Mouse (Mus musculus) heart, embryonic 13.5 days (tissue): ENCODE measurements at regions not wholly inside any gene's neighbourhood (a gene's known extent, or its start where the extent isn't known, plus 50 kb on each side); places are given as distances from the start of the nearest gene placed in this dataset.

Source experiments
- ATAC-seq: fragments of 200-750 bp; cut with Nextera tagmentation; 2 replicates; pipeline ENCODE4 v1.8.0; 2017; ENCODE audit warnings: moderate TSS enrichment; ENCODE audit not compliant: insufficient number of reproducible peaks, low FRiP score, low TSS enrichment; ENCODE audit errors: extremely low read depth
- H3K27ac ChIP-seq: fragments of 300-500 bp; sonication (generic); replicated peaks from 2 replicates; pipeline ENCODE4 v1.5.1; 2015; ENCODE audit warnings: moderate library complexity, mild to moderate bottlenecking, inconsistent platforms
- H3K27me3 ChIP-seq: fragments of 300-500 bp; sonication (generic); replicated peaks from 2 replicates; pipeline ENCODE4 v1.6.1; 2015; ENCODE audit warnings: mild to moderate bottlenecking, inconsistent platforms
- H3K36me3 ChIP-seq: fragments of 300-500 bp; sonication (generic); 2 replicates; pipeline ENCODE4 v1.6.1; 2015; ENCODE audit warnings: mild to moderate bottlenecking, inconsistent platforms
- H3K4me1 ChIP-seq: fragments of 300-500 bp; sonication (generic); 2 replicates; pipeline ENCODE4 v1.6.1; 2015; ENCODE audit warnings: inconsistent platforms
- H3K4me2 ChIP-seq: fragments of 300-500 bp; sonication (generic); 2 replicates; pipeline ENCODE4 v1.6.1; 2015; ENCODE audit warnings: inconsistent platforms, mild to moderate bottlenecking, moderate library complexity
- H3K4me3 ChIP-seq: fragments of 300-500 bp; sonication (generic); 2 replicates; pipeline ENCODE4 v1.5.1; 2015; ENCODE audit warnings: moderate library complexity, mild to moderate bottlenecking, inconsistent platforms
- H3K9ac ChIP-seq: fragments of 300-500 bp; sonication (generic); 2 replicates; pipeline ENCODE4 v1.6.1; 2015; ENCODE audit warnings: inconsistent platforms, mild to moderate bottlenecking, moderate library complexity
- H3K9me3 ChIP-seq: fragments of 300-500 bp; sonication (generic); 2 replicates; pipeline ENCODE4 v1.6.1; 2016; ENCODE audit warnings: inconsistent platforms
- WGBS: fragments of 180-500 bp; shearing (Covaris S2); methylation state at CpG from one replicate; pipeline ENCODE4 v1.1.7; 2015; ENCODE audit warnings: mixed read lengths; 5-methylcytosine and 5-hydroxymethylcytosine counted together

DNA sequence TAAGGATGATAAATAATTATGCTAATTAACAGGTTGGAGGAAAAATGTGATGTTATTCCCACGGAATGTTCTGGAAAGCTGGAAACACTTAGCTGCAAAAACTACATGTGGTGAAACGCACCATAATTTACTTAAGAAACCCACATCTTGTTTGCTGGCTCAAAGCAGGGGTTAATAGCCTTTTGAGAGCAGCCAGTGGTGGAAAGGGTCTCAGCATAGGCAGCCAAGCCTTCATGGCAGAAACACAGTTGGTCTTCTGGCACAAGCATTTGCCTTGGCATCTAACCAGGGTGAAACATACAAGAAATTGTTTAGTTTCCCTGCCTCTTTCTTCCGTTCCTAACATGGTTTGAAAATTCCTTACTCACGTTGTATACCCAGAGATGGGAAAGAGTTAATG lies 192.1 kb upstream of the Gas1 start:
- WGBS = 68% methylated on average over 4 of the region's 4 CpGs
- no peak overlapping the region for H3K9ac ChIP-seq
- H3K4me1 ChIP-seq = peaks cover 7% of the 10 kb centered on the region; the same call in 1 of the 2 replicates
- H3K9me3 ChIP-seq = no peaks in the 10 kb centered on the region
- H3K27ac ChIP-seq = no peak overlapping the region
- H3K4me2 ChIP-seq = no peak overlapping the region
- no peaks in the 10 kb centered on the region for H3K36me3 ChIP-seq
- no peak for ATAC-seq
- no peaks in the 10 kb centered on the region for H3K27me3 ChIP-seq
- no peak overlapping the region for H3K4me3 ChIP-seq

DNA sequence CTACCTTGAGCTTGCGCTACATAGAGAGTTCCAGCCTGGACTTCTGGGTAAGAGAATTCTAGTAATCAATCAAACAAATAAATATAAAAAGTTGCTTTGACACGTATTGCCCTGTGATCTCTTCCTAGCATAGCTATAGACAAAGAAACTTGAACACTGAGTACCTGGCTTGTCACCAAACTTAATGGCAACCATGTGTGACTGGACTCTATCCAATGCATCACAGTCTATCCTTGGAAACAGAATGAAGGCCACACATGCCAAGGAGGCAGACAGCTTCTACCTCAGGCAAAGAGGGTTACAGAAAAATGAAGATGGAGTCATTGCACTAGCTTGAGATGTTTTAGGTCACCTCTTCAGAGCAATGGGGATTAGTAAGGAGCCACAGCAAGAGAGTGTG lies 194.5 kb upstream of the Gas1 start:
- Histone ChIP-seq H3K27me3 (no peaks in the 10 kb centered on the region), H3K27ac (no peak overlapping the region), H3K4me1 (no peaks in the 10 kb centered on the region), H3K36me3 (no peaks in the 10 kb centered on the region), H3K4me3 (no peak overlapping the region), H3K9me3 (no peaks in the 10 kb centered on the region), H3K4me2 (no peak overlapping the region), H3K9ac (no peak overlapping the region)
- 76% methylated on average over 2 of the region's 2 CpGs for WGBS
- ATAC-seq = no peak

DNA sequence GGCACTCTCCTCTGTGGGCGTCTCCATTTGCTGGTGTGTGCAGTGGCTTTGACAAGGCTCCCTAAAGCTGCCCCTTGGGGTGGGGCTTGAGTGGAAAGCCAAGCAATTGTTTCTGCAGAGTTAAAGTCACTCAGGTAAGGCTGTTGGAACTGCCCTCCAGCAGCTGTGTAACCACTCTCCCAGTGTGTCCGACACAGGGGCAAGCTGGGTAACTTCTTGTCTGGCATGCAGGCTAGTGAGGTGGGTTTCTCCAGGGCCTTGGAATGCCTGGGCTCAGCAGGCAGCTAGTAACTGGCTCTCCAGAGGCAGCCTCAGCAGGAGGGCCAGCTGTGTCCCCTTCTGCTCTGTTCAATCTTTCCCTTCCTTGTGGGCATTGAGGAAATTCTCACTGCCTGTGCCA lies 199.5 kb upstream of the Gas1 start:
- Histone ChIP-seq H3K9ac (no peak overlapping the region), H3K4me1 (no peaks in the 10 kb centered on the region), H3K36me3 (no peaks in the 10 kb centered on the region), H3K27me3 (no peaks in the 10 kb centered on the region), H3K27ac (no peak overlapping the region), H3K4me3 (no peak overlapping the region), H3K9me3 (no peaks in the 10 kb centered on the region), H3K4me2 (no peak overlapping the region)
- no peak for ATAC-seq
- 45% methylated on average over 2 of the region's 2 CpGs for WGBS

DNA sequence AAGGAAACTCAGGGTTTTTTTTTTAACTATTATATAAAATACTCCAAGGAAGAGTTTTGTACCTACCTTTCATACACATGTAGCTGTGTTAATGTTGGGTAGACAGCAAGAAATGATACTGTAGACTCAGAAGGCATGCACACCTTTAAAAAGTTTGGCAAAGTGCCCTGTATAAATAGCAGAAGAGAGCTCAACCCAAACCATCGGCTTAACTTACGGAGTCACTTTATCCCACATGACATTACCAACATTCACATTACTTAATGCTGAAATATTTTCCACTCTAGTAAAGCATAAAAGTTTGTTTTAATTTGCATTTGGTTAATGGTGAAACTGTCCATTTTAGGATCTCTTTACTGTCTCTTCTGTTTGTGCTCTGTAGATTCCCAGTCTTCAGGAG lies 205.7 kb upstream of the Gas1 start:
- no peak for ATAC-seq
- Histone ChIP-seq H3K9ac (no peak overlapping the region), H3K27me3 (no peaks in the 10 kb centered on the region), H3K4me1 (no peaks in the 10 kb centered on the region), H3K4me2 (no peak overlapping the region), H3K27ac (no peak overlapping the region), H3K9me3 (no peaks in the 10 kb centered on the region), H3K36me3 (no peaks in the 10 kb centered on the region), H3K4me3 (no peak overlapping the region)
- WGBS = 72% methylated on average over 2 of the region's 2 CpGs

DNA sequence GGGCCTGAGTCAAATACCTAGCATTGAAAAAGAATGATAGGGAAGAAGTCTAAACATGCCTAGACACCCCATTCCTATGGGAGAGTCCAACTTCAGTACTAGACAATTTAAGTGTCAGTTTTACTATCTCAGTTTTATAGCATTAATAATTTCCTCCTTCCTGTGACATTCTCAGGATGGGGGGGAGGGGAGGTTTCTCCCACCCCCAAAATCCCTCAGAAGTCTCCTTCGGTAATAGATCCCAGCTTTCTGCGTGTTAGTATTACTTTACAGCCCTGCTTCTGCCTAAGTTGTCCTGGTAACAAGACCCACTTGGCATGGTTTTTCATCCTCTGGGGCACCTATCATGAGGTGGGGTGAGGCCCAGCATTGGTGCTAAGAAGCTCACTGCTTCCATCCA lies 202.9 kb upstream of the Dapk1 start:
- H3K4me3 ChIP-seq = no peak overlapping the region
- H3K27ac ChIP-seq = no peak overlapping the region
- H3K4me2 ChIP-seq = no peak overlapping the region
- H3K9ac ChIP-seq = no peak overlapping the region
- ATAC-seq = no peak
- WGBS = 86% methylated on average over 2 of the region's 2 CpGs
- no peaks in the 10 kb centered on the region for H3K4me1 ChIP-seq
- no peaks in the 10 kb centered on the region for H3K36me3 ChIP-seq
- H3K27me3 ChIP-seq = no peaks in the 10 kb centered on the region
- H3K9me3 ChIP-seq = no peaks in the 10 kb centered on the region

DNA sequence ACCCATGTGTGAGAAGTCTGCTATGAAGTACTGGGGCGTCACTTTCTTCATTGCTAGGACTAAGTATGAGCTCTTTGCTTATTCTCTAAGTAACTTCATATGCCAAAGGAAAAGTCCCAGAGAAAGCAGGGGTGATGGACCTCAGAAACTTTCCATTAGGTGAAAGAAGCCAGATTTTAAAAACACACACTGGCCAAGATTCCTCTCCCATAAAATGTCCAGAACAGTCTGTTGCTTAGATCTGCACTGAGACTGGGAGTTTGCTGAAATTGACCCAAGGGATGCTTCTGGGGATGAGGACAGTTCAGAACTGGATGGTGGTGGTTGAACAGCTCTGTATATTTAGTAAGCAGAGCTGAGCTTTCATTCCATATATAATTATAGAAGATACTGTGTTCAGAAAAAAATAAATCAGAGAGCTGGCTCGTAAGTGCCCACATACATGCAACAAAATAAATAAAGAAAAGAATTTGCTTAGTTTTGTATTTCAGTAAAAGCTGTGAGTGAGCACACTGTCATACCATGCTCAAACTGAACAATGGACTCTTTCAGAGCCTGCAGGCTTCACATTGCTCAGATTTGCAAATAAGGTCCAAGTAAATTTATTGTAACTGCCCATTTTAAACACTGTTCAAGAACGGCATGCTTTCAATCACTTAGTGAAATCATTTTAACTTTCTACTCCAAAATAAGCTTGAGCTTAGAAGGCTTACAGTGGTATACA lies 200.8 kb upstream of the Dapk1 start:
- H3K4me3 ChIP-seq = no peak overlapping the region
- WGBS = 80% methylated on average over 3 of the region's 3 CpGs
- no peaks in the 10 kb centered on the region for H3K9me3 ChIP-seq
- H3K4me2 ChIP-seq = no peak overlapping the region
- no peaks in the 10 kb centered on the region for H3K36me3 ChIP-seq
- no peak for ATAC-seq
- no peaks in the 10 kb centered on the region for H3K27me3 ChIP-seq
- no peaks in the 10 kb centered on the region for H3K4me1 ChIP-seq
- H3K9ac ChIP-seq = no peak overlapping the region
- H3K27ac ChIP-seq = no peak overlapping the region

DNA sequence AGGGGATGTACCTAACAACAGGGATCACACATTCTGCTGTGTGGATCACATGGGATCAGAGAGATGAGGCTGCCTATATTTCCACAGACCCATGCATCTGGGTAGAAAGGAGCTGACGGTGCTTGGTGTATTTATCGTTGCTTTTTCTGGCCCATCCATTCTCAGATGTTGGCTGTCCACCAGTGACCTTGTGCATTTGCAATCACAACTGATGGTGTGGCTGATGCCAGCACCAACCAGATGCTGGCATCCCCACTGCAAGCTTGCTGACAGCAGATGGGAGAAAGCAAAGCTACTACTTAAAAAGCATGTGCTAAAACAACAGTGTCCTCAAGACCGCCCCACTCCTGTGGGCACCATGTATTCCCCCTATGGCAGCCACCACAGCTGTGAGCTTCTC lies 198.3 kb upstream of the Dapk1 start:
- Histone ChIP-seq H3K9me3 (no peaks in the 10 kb centered on the region), H3K36me3 (no peaks in the 10 kb centered on the region), H3K4me1 (no peaks in the 10 kb centered on the region), H3K9ac (no peak overlapping the region), H3K4me3 (no peak overlapping the region), H3K4me2 (no peak overlapping the region), H3K27me3 (no peaks in the 10 kb centered on the region; the same call in 1 of the 2 replicates), H3K27ac (no peak overlapping the region)
- 77% methylated on average over 3 of the region's 3 CpGs for WGBS
- no peak for ATAC-seq

DNA sequence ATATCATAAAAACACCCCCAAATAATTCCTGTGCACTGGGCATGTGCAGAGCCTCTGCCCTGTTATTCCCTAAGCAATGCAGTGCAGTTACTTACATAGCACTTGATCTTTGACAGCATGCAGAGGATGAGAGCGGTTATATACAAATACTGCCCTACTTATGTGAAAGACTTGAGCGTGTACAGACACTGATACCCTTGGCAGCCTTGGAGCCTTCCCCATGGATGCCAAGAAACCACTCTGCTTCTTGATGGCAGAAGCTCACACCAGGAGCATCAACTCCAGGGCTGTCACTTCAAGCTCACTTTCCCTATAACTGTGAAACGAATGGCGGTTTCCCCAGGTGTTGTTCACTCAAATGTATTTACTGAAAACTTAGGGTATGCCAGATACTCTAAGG lies 194.4 kb upstream of the Dapk1 start:
- Histone ChIP-seq H3K4me3 (no peak overlapping the region), H3K9ac (no peak overlapping the region), H3K27me3 (no peaks in the 10 kb centered on the region; the same call in 1 of the 2 replicates), H3K9me3 (no peaks in the 10 kb centered on the region), H3K27ac (no peak overlapping the region), H3K36me3 (no peaks in the 10 kb centered on the region), H3K4me1 (no peaks in the 10 kb centered on the region), H3K4me2 (no peak overlapping the region)
- no peak for ATAC-seq
- 78% methylated on average over 4 of the region's 4 CpGs for WGBS

DNA sequence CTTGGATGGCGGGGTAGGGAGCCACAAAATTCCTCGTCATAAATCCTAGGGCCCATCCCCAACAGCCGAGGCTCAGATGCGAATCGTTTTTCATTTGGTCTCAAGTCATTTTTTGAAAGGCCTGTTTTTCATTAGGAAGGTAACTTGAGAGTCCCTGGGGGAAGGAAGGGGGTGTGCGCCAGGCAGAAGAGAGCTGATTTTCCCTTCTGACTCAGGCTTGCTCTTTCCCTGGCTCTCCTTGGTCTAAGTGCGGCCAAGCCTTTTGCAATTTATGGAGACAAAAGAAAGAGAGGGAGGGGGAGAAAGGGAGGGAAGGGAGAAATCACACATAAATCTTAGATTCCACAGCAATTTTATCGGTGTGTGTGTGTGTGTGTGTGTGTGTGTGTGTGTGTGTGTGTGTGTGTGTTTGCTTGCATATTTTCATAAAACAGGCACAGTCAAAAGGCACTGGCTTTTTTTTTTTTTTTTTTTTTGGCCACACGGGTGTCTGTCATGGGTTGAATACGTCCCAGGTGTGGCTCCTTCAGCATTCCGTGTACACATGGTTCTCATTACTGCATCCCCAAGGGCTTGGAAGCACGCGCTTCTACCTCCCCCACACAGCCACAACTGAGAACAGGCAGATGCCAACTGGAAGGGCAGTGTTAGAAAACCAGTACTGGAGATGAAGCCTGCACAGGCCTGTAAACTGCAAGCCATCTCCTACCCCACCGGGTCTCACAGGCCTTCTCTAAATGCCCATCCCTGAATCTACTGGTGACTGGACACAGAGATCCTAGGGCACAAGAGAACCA lies 191.8 kb upstream of the Dapk1 start:
- Histone ChIP-seq H3K27me3 (no peaks in the 10 kb centered on the region; the same call in 1 of the 2 replicates), H3K9ac (no peak overlapping the region), H3K4me1 (no peaks in the 10 kb centered on the region), H3K27ac (no peak overlapping the region; the same call in 1 of the 2 replicates), H3K9me3 (no peaks in the 10 kb centered on the region), H3K4me2 (no peak overlapping the region), H3K4me3 (no peak overlapping the region), H3K36me3 (no peaks in the 10 kb centered on the region)
- no peak for ATAC-seq
- WGBS = 70% methylated on average over 14 of the region's 14 CpGs

DNA sequence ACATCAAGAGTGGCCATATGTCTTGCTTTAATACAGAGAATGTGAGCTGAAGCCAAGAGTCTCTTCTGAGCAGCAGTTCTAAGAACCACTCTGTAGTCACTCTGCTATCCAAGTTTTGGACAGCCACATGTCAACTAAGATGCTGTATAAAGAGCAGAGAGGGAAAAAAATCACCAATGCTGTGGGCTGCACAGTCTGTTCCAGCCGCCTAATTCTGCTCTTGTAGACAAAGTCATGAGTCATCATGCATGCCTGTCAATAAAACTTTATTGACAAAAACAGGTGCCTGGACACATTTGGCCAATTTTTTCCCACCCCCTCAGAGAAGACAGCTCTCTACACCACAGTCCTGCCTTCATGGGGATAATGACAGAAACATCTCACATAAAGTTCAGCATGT lies 185.7 kb upstream of the Dapk1 start:
- Histone ChIP-seq H3K27me3 (no peaks in the 10 kb centered on the region), H3K4me3 (no peak overlapping the region), H3K9me3 (no peaks in the 10 kb centered on the region), H3K36me3 (no peaks in the 10 kb centered on the region), H3K27ac (no peak overlapping the region), H3K9ac (no peak overlapping the region), H3K4me1 (peaks cover 21% of the 10 kb centered on the region), H3K4me2 (no peak overlapping the region)
- 83% methylated on average over 1 of the region's 1 CpGs for WGBS
- no peak for ATAC-seq

DNA sequence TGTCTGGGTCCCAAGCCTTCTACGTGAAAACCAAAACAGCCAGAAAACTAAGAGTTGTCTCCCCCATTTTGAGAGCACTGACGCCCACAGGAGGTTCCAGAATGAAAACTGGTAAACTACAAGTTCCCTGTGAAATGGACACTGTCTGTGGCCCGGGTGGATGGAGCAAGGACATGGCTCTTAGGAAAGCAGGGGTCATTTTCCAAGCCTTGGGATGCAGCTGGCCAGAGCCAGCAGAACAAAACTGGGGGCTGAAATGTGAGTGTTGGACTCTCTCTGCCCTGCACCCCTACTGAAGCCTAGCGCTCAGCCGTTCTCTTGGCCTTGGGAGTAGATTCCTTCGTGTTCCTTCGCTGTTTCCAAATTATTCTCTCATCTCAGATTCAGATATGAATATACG lies 184.7 kb upstream of the Dapk1 start:
- Histone ChIP-seq H3K27ac (peak overlapping the region; percentile 66), H3K9me3 (0 out of 2 replicates have a peak, but pooled peaks cover 3% of the 10 kb centered on the region)
- no peak for ATAC-seq

More for the DNA sequence above, 184.7 kb upstream of the Dapk1 start:
- Histone ChIP-seq H3K36me3 (no peaks in the 10 kb centered on the region), H3K27me3 (no peaks in the 10 kb centered on the region), H3K9ac (no peak overlapping the region), H3K4me3 (no peak overlapping the region), H3K4me1 (peaks cover 24% of the 10 kb centered on the region), H3K4me2 (no peak overlapping the region)
- 76% methylated on average over 8 of the region's 8 CpGs for WGBS
